Mouse (Mus musculus) lung, postnatal 25 days (tissue): Measurements from ENCODE around the gene Gm3239.
"Not testable (repeated sequence)": the region's sequence is repeated elsewhere in the genome, so short reads cannot be mapped to it uniquely, and the experiment has no call there.

Experiments
- DNase-seq: peaks from one replicate; pipeline ENCODE4 v3.0.0; 2022; ENCODE audit warnings: low spot score

The Gm3239 gene

GRCm38 (mm10) chr14:4663892-4664291, at the start of gene Gm3239:
Gene Gm3239 (plus strand): TSS chr14:4664192.
- DNase-seq, result not testable (repeated sequence)

GRCm38 (mm10) chr14:4632052-4632451, 31.9 kb upstream of the Gm3239 start, which contains the start of gene Gm8159:
Gene Gm8159 (plus strand): TSS chr14:4632352.
- DNase-seq, result not testable (repeated sequence)

GRCm38 (mm10) chr14:4649309-4649708, 14.7 kb upstream of the Gm3239 start:
- not testable (repeated sequence) for DNase-seq

- not testable (repeated sequence) for DNase-seq
These were observed 13.7 kb upstream of the Gm3239 start for GRCm38 (mm10) chr14:4650324-4650723.

GRCm38 (mm10) chr14:4708938-4709337, 44.9 kb downstream of the Gm3239 start, which contains the start of gene Gm7876:
Gene Gm7876 (plus strand): TSS chr14:4709238.
- not testable (repeated sequence) for DNase-seq
